ENCODE assay signal across 8 mouse cellular contexts in the genomic region with DNA sequence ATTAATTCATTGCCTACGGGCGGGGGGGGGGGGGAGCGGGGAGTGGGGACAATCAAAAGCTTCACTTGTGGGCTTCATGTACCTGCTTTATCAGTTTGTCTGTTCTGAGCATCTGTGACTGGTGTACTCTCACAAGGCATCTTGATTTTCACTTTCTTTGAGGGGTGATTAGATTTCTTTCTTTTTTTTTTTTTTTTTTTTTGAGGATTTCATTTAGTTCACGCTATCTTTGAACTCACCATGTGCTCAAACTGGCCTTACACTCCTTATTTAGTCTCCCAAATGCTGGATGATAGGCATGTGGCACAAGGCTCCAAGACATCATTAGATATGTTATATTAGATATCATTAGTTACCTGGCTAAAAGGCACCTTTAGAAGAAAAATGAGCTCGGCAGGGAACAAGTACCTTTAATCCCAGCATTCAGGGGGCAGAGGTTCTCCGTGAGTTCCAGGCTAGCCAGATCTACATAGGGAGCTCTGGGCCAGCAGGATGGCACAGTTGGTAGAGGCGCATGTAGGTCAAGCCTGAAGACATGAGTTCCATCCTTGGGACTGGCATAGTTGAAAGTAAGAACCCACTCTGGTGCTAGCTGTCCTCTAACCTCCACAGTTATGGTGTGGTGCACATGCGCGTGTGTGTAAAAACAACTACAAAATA. TPM values are rescaled to one million over a fixed set of nuclear protein-coding genes. Genes with fewer than 3 reads are reported as not detected.
A peak's percentile ranks its signal among the peaks of the same experiment; 100 is the strongest.
DNase-seq lines count a peak whose midpoint lies in the region; ATAC-seq and TF ChIP-seq lines count a peak whose summit lies in the region.

No protein-coding gene starts in this region.

- TF ChIP-seq CTCF in liver, postnatal 0 days (IDR thresholded peaks at IDR 0.05; ENCODE audit: low read depth): no peak

- no peak for TF ChIP-seq EP300 in liver, postnatal 0 days (IDR thresholded peaks at IDR 0.05; ENCODE audit: low read depth)

- H3K9me3 ChIP-seq in heart, embryonic 14.5 days (ENCODE audit: control insufficient read depth, low read length): no peaks in the 10 kb centered on the region
- no peaks in the 10 kb centered on the region for H3K9me3 ChIP-seq in ES-E14 (ENCODE audit: control insufficient read depth, insufficient read depth, low read depth, low read length)
- H3K9me3 ChIP-seq in forebrain, embryonic 16.5 days (ENCODE audit: control insufficient read depth, low read length): no peaks in the 10 kb centered on the region
- H3K9me3 ChIP-seq in liver, postnatal 0 days (ENCODE audit: low read length): no peaks in the 10 kb centered on the region

- no peaks in the 10 kb centered on the region for H3K27me3 ChIP-seq in heart, embryonic 14.5 days (ENCODE audit: control insufficient read depth, insufficient read depth, low read length)
- H3K27me3 ChIP-seq in forebrain, embryonic 16.5 days (replicated peaks; ENCODE audit: control insufficient read depth, insufficient read depth, low read length): no peaks in the 10 kb centered on the region
- H3K27me3 ChIP-seq in liver, postnatal 0 days (ENCODE audit: insufficient read depth, low read length): no peaks in the 10 kb centered on the region

- H3K9ac ChIP-seq in heart, embryonic 14.5 days (ENCODE audit: low read length): peak overlapping the region; percentile 79
- H3K9ac ChIP-seq in ES-E14 (ENCODE audit: insufficient read depth, low read depth, low read length, poor library complexity, severe bottlenecking): peak overlapping the region; percentile 67; the same call in 1 of the 2 replicates
- peak overlapping the region; percentile 63 for H3K9ac ChIP-seq in forebrain, embryonic 16.5 days (replicated peaks; ENCODE audit: low read depth, low read length)
- H3K9ac ChIP-seq in liver, postnatal 0 days (replicated peaks): peak overlapping the region; percentile 71

- peak overlapping the region; percentile 55 to 58 for H3K4me3 ChIP-seq in heart, embryonic 14.5 days (ENCODE audit: control insufficient read depth in 1 of 2, insufficient read depth in 1 of 2, low read depth in 1 of 2, low read length in 2 of 2)
- peak overlapping the region; percentile 68 to 74 for H3K4me3 ChIP-seq in ES-E14 (ENCODE audit: insufficient read depth in 1 of 2, low read depth in 1 of 2, low read length in 2 of 2, poor library complexity in 1 of 2, severe bottlenecking in 1 of 2)
- H3K4me3 ChIP-seq in forebrain, embryonic 16.5 days (replicated peaks; ENCODE audit: low read length): peak overlapping the region; percentile 49
- peak overlapping the region; percentile 53 for H3K4me3 ChIP-seq in liver, postnatal 0 days (ENCODE audit: low read depth, low read length)

- peak overlapping the region; percentile 80 for H3K4me2 ChIP-seq in heart, embryonic 14.5 days (ENCODE audit: low read length)
- peak overlapping the region; percentile 66 for H3K4me2 ChIP-seq in forebrain, embryonic 16.5 days (ENCODE audit: low read length)
- H3K4me2 ChIP-seq in liver, postnatal 0 days (ENCODE audit: low read depth, low read length): peak overlapping the region; percentile 78

- H3K27ac ChIP-seq in heart, embryonic 14.5 days (replicated peaks in 1 of 2; ENCODE audit: control insufficient read depth in 1 of 2, insufficient read depth in 1 of 2, low read depth in 2 of 2, low read length in 2 of 2): peak overlapping the region; percentile 78 to 83
- H3K27ac ChIP-seq in ES-E14 (ENCODE audit: insufficient read depth, low read depth, low read length, poor library complexity, severe bottlenecking): no peak overlapping the region
- peak overlapping the region; percentile 29; the same call in 1 of the 2 replicates for H3K27ac ChIP-seq in forebrain, embryonic 16.5 days (ENCODE audit: low read length)
- peak overlapping the region; percentile 88 for H3K27ac ChIP-seq in liver, postnatal 0 days (ENCODE audit: low read depth)

- no peaks in the 10 kb centered on the region; a peak in 1 of 4 replicates for H3K4me1 ChIP-seq in heart, embryonic 14.5 days (ENCODE audit: control insufficient read depth in 2 of 2, insufficient read depth in 2 of 2, low read length in 2 of 2)
- H3K4me1 ChIP-seq in ES-E14 (ENCODE audit: control insufficient read depth in 2 of 2, insufficient read depth in 2 of 2, low read length in 2 of 2, poor library complexity in 1 of 2): peaks cover 2 to 6% of the 10 kb centered on the region in 2 experiments; a peak in 2 of 4 replicates
- peaks cover 7% of the 10 kb centered on the region; the same call in 1 of the 2 replicates for H3K4me1 ChIP-seq in forebrain, embryonic 16.5 days (replicated peaks; ENCODE audit: control insufficient read depth, insufficient read depth, low read length)
- H3K4me1 ChIP-seq in liver, postnatal 0 days (ENCODE audit: insufficient read depth): peaks cover 6% of the 10 kb centered on the region; the same call in 1 of the 2 replicates

- whole genome bisulfite sequencing in heart, embryonic 14.5 days: 53% methylated on average over 9 of the region's 9 CpGs
- WGBS in forebrain, embryonic 16.5 days: 55% methylated on average over 8 of the region's 9 CpGs
- WGBS in liver, postnatal 0 days (ENCODE audit: insufficient replicate concordance): 45% methylated on average over 9 of the region's 9 CpGs

- DNase-seq in heart, postnatal 25 days (ENCODE audit: low spot score): no peak
- no peak for DNase-seq in ES-E14 (ENCODE audit: low read depth, low spot score)
- no peak for DNase-seq in liver, postnatal 0 days
- no peak for DNase-seq in spleen, adult 18-20 months
- DNase-seq in thymus, postnatal 10 days (ENCODE audit: low spot score in 2 of 2): no peak

- intact Hi-C loops in heart, postnatal 25 days (cut with DNase I): loop anchor here (10.0 kb wide), 1 partner anchor 47 kb away; a partner anchor contains a TSS

- in situ Hi-C loops in ES-E14 (cut with MboI; ENCODE audit: low sequenced_read_pairs in 2 of 2, unreplicated experiment in 2 of 2): no loop called here

- no peaks in the 10 kb centered on the region for H3K36me3 ChIP-seq in heart, embryonic 14.5 days (ENCODE audit: control insufficient read depth, insufficient read depth, low read length)
- H3K36me3 ChIP-seq in ES-E14 (ENCODE audit: control insufficient read depth, insufficient read depth, low read length, poor library complexity, severe bottlenecking): no peaks in the 10 kb centered on the region
- no peaks in the 10 kb centered on the region for H3K36me3 ChIP-seq in forebrain, embryonic 16.5 days (ENCODE audit: control insufficient read depth, insufficient read depth)
- no peaks in the 10 kb centered on the region for H3K36me3 ChIP-seq in liver, postnatal 0 days (replicated peaks; ENCODE audit: insufficient read depth, low read length)

- ATAC-seq in heart, embryonic 14.5 days (ENCODE audit: insufficient number of reproducible peaks, insufficient read depth, low FRiP score, low read depth): no peak
- peak; percentile 14 for ATAC-seq in forebrain, embryonic 16.5 days
- no peak for ATAC-seq in liver, postnatal 0 days
- ATAC-seq in CD4-positive, CD25-positive, alpha-beta regulatory T cell, adult 4 months: no peak

TF ChIP-seq in ES-E14, 5 proteins besides CTCF, POLR2A, EP300 and RAD21:
- TF ChIP-seq ZC3H11A (IDR thresholded peaks at IDR 0.05; ENCODE audit: borderline replicate concordance, low read depth, low read length) (no peak), MAFK (IDR thresholded peaks at IDR 0.05; ENCODE audit: insufficient read depth, low read depth, low read length) (no peak), HCFC1 (IDR thresholded peaks at IDR 0.05; ENCODE audit: borderline replicate concordance, insufficient read depth, low read length) (no peak)

RNA-seq across cellular contexts. Expression of a gene that starts 0.5 kb away (rescaled TPM):
- polyA plus RNA-seq in heart, embryonic 14.5 days (2014; fragmentation: Nextera tagmentation; extraction: Ambion mirVana): 5.0 and 5.4 TPM in 2 replicates
- total RNA-seq in heart, postnatal 25 days (2021): 1 to 10 TPM; 3.2 to 3.4 TPM
- 3.2 and 5.5 TPM in 2 replicates for total RNA-seq in ES-E14 (2012; rRNA removed)
- polyA plus RNA-seq in forebrain, embryonic 16.5 days (2015; fragmentation: Nextera tagmentation; extraction: Ambion mirVana): 3.0 and 3.7 TPM in 2 replicates
- 14.8 and 14.9 TPM in 2 replicates for polyA plus RNA-seq in liver, postnatal 0 days (2015; fragmentation: Nextera tagmentation; extraction: Ambion mirVana)
- polyA plus RNA-seq in CD4-positive, CD25-positive, alpha-beta regulatory T cell, adult 4 months (2017; shearing (Covaris generic)): 10 to 100 TPM; 18.2 to 22.7 TPM

RNA-seq across cellular contexts. Expression of a gene that starts 2.6 kb away (rescaled TPM):
- not detected in 2 replicates for polyA plus RNA-seq in heart, embryonic 14.5 days (2014; fragmentation: Nextera tagmentation; extraction: Ambion mirVana)
- not detected for total RNA-seq in heart, postnatal 25 days (2021)
- 0.16 TPM in 1 of 2 replicates, not detected in the other for total RNA-seq in ES-E14 (2012; rRNA removed)
- polyA plus RNA-seq in forebrain, embryonic 16.5 days (2015; fragmentation: Nextera tagmentation; extraction: Ambion mirVana): 0.16 TPM in 2 replicates
- polyA plus RNA-seq in liver, postnatal 0 days (2015; fragmentation: Nextera tagmentation; extraction: Ambion mirVana): not detected in 2 replicates
- not detected for polyA plus RNA-seq in CD4-positive, CD25-positive, alpha-beta regulatory T cell, adult 4 months (2017; shearing (Covaris generic))

RNA-seq across cellular contexts. Expression of a gene that starts 24.9 kb away (rescaled TPM):
- polyA plus RNA-seq in heart, embryonic 14.5 days (2014; fragmentation: Nextera tagmentation; extraction: Ambion mirVana): 11.5 and 17.4 TPM in 2 replicates
- 10 to 100 TPM; 27.2 to 28.6 TPM for total RNA-seq in heart, postnatal 25 days (2021)
- total RNA-seq in ES-E14 (2012; rRNA removed): 5.1 and 7.1 TPM in 2 replicates
- polyA plus RNA-seq in forebrain, embryonic 16.5 days (2015; fragmentation: Nextera tagmentation; extraction: Ambion mirVana): 75.4 and 76.7 TPM in 2 replicates
- polyA plus RNA-seq in liver, postnatal 0 days (2015; fragmentation: Nextera tagmentation; extraction: Ambion mirVana): 4.9 and 6.3 TPM in 2 replicates
- polyA plus RNA-seq in CD4-positive, CD25-positive, alpha-beta regulatory T cell, adult 4 months (2017; shearing (Covaris generic)): 1 to 10 TPM; 1.0 to 1.6 TPM

RNA-seq across cellular contexts. Expression of a gene that starts 32.2 kb away (rescaled TPM):
- polyA plus RNA-seq in heart, embryonic 14.5 days (2014; fragmentation: Nextera tagmentation; extraction: Ambion mirVana): 36.0 and 38.0 TPM in 2 replicates
- total RNA-seq in heart, postnatal 25 days (2021): 10 to 100 TPM; 18.5 to 22.0 TPM
- total RNA-seq in ES-E14 (2012; rRNA removed): 48.6 and 79.9 TPM in 2 replicates
- polyA plus RNA-seq in forebrain, embryonic 16.5 days (2015; fragmentation: Nextera tagmentation; extraction: Ambion mirVana): 88.3 and 111 TPM in 2 replicates
- 19.9 and 20.6 TPM in 2 replicates for polyA plus RNA-seq in liver, postnatal 0 days (2015; fragmentation: Nextera tagmentation; extraction: Ambion mirVana)
- 10 to 100 TPM; 16.1 to 18.6 TPM for polyA plus RNA-seq in CD4-positive, CD25-positive, alpha-beta regulatory T cell, adult 4 months (2017; shearing (Covaris generic))

RNA-seq across cellular contexts. Expression of a gene that starts 47.2 kb away (rescaled TPM):
- 11.1 and 15.8 TPM in 2 replicates for polyA plus RNA-seq in heart, embryonic 14.5 days (2014; fragmentation: Nextera tagmentation; extraction: Ambion mirVana)
- 10 to 100 TPM; 10.6 to 11.9 TPM for total RNA-seq in heart, postnatal 25 days (2021)
- 125 and 201 TPM in 2 replicates for total RNA-seq in ES-E14 (2012; rRNA removed)
- polyA plus RNA-seq in forebrain, embryonic 16.5 days (2015; fragmentation: Nextera tagmentation; extraction: Ambion mirVana): 27.3 and 36.0 TPM in 2 replicates
- polyA plus RNA-seq in liver, postnatal 0 days (2015; fragmentation: Nextera tagmentation; extraction: Ambion mirVana): 6.4 TPM in 2 replicates
- polyA plus RNA-seq in CD4-positive, CD25-positive, alpha-beta regulatory T cell, adult 4 months (2017; shearing (Covaris generic)): 10 to 100 TPM; 26.1 to 43.7 TPM
